Mouse (Mus musculus) hindbrain, embryonic 16.5 days (tissue): ENCODE measurements at regions not wholly inside any gene's neighbourhood (a gene's known extent, or its start where the extent isn't known, plus 50 kb on each side); places are given as distances from the start of the nearest gene placed in this dataset.

ENCODE experiments used
- ATAC-seq: fragments of 200-750 bp; cut with Nextera tagmentation; 2 replicates; pipeline ENCODE4 v1.8.0; 2017; ENCODE audit warnings: moderate TSS enrichment, moderate library complexity
- H3K27ac ChIP-seq: fragments of 300-500 bp; sonication (generic); 2 replicates; pipeline ENCODE4 v1.5.1; 2014; ENCODE audit warnings: low read depth, mild to moderate bottlenecking, control low read depth, low read length, moderate library complexity
- H3K27me3 ChIP-seq: fragments of 300-500 bp; sonication (generic); replicated peaks from 2 replicates; pipeline ENCODE4 v1.6.1; 2014; ENCODE audit warnings: low read length; ENCODE audit not compliant: control insufficient read depth, insufficient read depth
- H3K36me3 ChIP-seq: fragments of 300-500 bp; sonication (generic); 2 replicates; pipeline ENCODE4 v1.6.1; 2014; ENCODE audit warnings: mild to moderate bottlenecking, low read length, moderate library complexity, mixed read lengths; ENCODE audit not compliant: control insufficient read depth, insufficient read depth
- H3K4me1 ChIP-seq: fragments of 300-500 bp; sonication (generic); 2 replicates; pipeline ENCODE4 v1.6.1; 2014; ENCODE audit warnings: low read depth, low read length; ENCODE audit not compliant: control insufficient read depth, insufficient read depth
- H3K4me2 ChIP-seq: fragments of 300-500 bp; sonication (generic); 2 replicates; pipeline ENCODE4 v1.6.1; 2014; ENCODE audit warnings: mild to moderate bottlenecking, low read length, control low read depth, moderate library complexity
- H3K4me3 ChIP-seq: fragments of 300-500 bp; sonication (generic); 2 replicates; pipeline ENCODE4 v1.5.1; 2014; ENCODE audit warnings: mild to moderate bottlenecking, low read length, control low read depth, moderate library complexity
- H3K9ac ChIP-seq: fragments of 300-500 bp; sonication (generic); 2 replicates; pipeline ENCODE4 v1.6.1; 2014; ENCODE audit warnings: low read depth, mild to moderate bottlenecking, control low read depth, low read length, moderate library complexity
- H3K9me3 ChIP-seq: fragments of 300-500 bp; sonication (generic); 2 replicates; pipeline ENCODE4 v1.6.1; 2014; ENCODE audit warnings: mild to moderate bottlenecking, low read length, moderate library complexity; ENCODE audit not compliant: control insufficient read depth
- WGBS: fragments of 180-500 bp; shearing (Covaris S2); extraction: QIAGEN DNeasy Blood & Tissue Kit; methylation state at CpG from one replicate; pipeline ENCODE4 v1.1.7; 2014; 5-methylcytosine and 5-hydroxymethylcytosine counted together

DNA sequence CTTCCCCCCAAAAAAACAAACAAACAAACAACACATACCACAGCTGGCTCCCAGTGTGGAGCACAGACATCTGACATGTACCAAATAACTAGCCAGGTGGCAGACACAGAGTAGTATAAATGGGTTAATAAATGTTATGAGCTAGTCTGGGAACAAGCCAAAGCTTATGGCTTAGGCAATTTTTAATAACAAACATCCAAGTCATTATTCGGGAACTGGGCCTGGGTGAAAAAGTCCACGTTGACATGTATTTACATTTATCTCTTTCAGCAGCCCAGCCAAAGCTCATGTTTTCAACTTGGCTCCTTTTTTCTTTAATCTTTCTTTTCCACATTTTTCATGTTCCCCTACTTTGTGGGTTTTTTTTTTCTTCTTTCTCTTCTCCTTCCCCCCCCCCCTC, 543.4 kb downstream of the Brinp1 start:
- no peaks in the 10 kb centered on the region for H3K36me3 ChIP-seq
- H3K4me1 ChIP-seq, result no peaks in the 10 kb centered on the region
- no peaks in the 10 kb centered on the region for H3K27me3 ChIP-seq
- no peak for ATAC-seq
- H3K9ac ChIP-seq, result no peak overlapping the region
- H3K4me2 ChIP-seq, result no peak overlapping the region
- no peaks in the 10 kb centered on the region for H3K9me3 ChIP-seq
- WGBS, result 86% methylated on average over 2 of the region's 2 CpGs
- H3K27ac ChIP-seq, result no peak overlapping the region
- no peak overlapping the region for H3K4me3 ChIP-seq

DNA sequence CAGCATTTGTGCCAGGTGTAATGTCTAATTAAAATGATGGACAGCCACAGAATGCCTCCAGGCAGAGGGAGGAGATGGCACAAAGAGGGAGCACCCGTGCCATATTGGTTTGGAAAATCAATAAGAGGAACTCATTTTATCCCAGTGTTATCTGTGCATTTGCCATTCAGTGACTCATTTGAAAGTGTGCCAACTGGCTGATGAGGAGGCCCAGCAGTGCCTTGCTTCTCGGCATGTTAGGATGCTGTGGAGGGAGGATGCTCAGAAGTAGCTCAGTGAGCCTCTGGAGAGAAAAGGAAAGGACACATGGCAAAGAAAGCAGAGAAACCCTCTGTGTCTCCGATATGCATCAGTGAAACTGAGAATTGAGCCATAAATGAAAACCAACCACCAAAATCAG, 549.8 kb downstream of the Brinp1 start:
- Histone ChIP-seq H3K9ac (no peak overlapping the region), H3K4me2 (no peak overlapping the region), H3K36me3 (no peaks in the 10 kb centered on the region), H3K4me3 (no peak overlapping the region), H3K27me3 (no peaks in the 10 kb centered on the region), H3K9me3 (no peaks in the 10 kb centered on the region), H3K27ac (no peak overlapping the region), H3K4me1 (no peaks in the 10 kb centered on the region)
- ATAC-seq, result 0 out of 2 replicates have a peak, but pooled peaks have one; percentile 27
- 50% methylated on average over 3 of the region's 3 CpGs for WGBS

DNA sequence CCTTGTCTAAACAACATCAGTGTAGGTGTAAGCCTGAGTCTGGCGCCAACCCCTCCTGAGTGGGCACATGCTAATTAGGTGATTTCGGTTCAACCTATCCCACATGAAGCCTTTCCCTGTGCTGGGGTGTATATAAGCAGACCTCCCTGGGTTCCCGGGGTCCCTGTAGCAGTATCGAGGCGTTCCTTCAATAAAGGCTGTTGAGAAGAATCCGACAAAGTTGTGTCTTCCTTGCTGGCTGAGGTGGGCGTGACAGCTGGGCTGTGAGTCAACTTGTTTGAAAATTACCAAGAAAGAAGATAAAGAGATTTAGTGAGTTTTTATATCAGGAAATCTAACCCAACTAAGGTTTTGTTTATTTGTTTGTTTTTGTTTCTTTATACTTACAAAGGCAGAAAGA, 567.1 kb downstream of the Brinp1 start:
- no peak for ATAC-seq
- no peak overlapping the region for H3K4me3 ChIP-seq
- H3K27ac ChIP-seq, result no peak overlapping the region
- WGBS, result 94% methylated on average over 7 of the region's 7 CpGs
- no peaks in the 10 kb centered on the region for H3K36me3 ChIP-seq
- H3K9me3 ChIP-seq, result no peaks in the 10 kb centered on the region
- no peaks in the 10 kb centered on the region for H3K27me3 ChIP-seq
- no peak overlapping the region for H3K9ac ChIP-seq
- no peaks in the 10 kb centered on the region for H3K4me1 ChIP-seq
- no peak overlapping the region for H3K4me2 ChIP-seq

GRCm38 (mm10) chr4:68382007-68382406, 572.2 kb downstream of the Brinp1 start:
- Histone ChIP-seq H3K4me2 (no peak overlapping the region), H3K9me3 (no peaks in the 10 kb centered on the region), H3K27me3 (no peaks in the 10 kb centered on the region), H3K36me3 (no peaks in the 10 kb centered on the region), H3K4me3 (no peak overlapping the region), H3K27ac (no peak overlapping the region), H3K9ac (no peak overlapping the region), H3K4me1 (no peaks in the 10 kb centered on the region)
- no peak for ATAC-seq
- WGBS, result 70% methylated on average over 1 of the region's 1 CpGs

- H3K27me3 ChIP-seq, result no peaks in the 10 kb centered on the region
- no peaks in the 10 kb centered on the region for H3K9me3 ChIP-seq
- H3K27ac ChIP-seq, result no peak overlapping the region
- no peak overlapping the region for H3K9ac ChIP-seq
- WGBS, result 90% methylated on average over 2 of the region's 2 CpGs
- H3K4me1 ChIP-seq, result no peaks in the 10 kb centered on the region
- H3K36me3 ChIP-seq, result no peaks in the 10 kb centered on the region
- H3K4me3 ChIP-seq, result no peak overlapping the region
- no peak for ATAC-seq
- no peak overlapping the region for H3K4me2 ChIP-seq
Measured at GRCm38 (mm10) chr4:68367983-68368382, 586.2 kb downstream of the Brinp1 start.

DNA sequence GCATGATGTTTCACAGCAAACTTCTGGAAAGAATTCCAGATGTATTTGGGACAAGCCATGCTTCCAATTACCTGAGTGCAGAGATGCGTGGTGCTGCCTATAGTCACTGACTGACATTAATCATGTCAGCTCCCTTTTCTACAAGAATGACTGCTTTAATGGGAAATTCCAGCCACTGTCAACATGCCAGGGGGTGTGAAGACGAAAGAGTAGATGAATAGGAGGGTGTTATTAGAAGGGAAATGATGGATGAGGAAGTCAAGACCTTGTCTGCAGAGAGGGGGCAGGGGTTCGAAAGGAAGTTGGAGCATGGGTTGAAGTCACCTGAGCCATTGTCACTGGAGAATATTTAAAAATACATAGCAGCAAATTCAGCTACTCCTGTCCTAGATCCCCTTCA, 634.6 kb downstream of the Brinp1 start:
- no peaks in the 10 kb centered on the region for H3K9me3 ChIP-seq
- H3K9ac ChIP-seq, result no peak overlapping the region
- H3K27me3 ChIP-seq, result no peaks in the 10 kb centered on the region
- H3K36me3 ChIP-seq, result no peaks in the 10 kb centered on the region
- WGBS, result 37% methylated on average over 3 of the region's 3 CpGs
- no peak overlapping the region for H3K4me2 ChIP-seq
- no peaks in the 10 kb centered on the region for H3K4me1 ChIP-seq
- no peak overlapping the region for H3K27ac ChIP-seq
- no peak overlapping the region for H3K4me3 ChIP-seq
- ATAC-seq, result no peak

DNA sequence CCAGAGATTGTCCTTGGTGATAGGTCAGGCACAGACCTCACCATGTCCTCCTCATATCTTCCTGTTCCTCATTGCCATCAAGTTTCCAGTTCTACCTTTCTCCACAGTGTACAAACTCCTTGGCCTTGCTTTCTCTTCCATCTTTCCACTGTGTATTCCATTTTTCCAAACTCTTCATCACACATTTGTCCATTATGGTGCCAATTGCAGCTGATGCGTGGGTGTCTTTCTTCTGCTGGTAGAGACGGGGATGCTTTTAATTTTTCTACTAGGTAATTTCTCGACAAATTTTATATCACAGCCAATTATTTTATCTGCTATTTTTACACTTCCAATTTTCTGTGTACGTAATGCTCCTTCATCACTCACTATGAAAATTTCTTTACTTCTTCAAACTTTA, 641.4 kb downstream of the Brinp1 start:
- WGBS, result 92% methylated on average over 4 of the region's 4 CpGs
- no peak for ATAC-seq

GRCm38 (mm10) chr4:68284845-68285244, 669.4 kb downstream of the Brinp1 start:
- Histone ChIP-seq H3K4me2 (no peak overlapping the region), H3K27ac (no peak overlapping the region), H3K9me3 (no peaks in the 10 kb centered on the region), H3K4me3 (no peak overlapping the region), H3K36me3 (no peaks in the 10 kb centered on the region), H3K9ac (no peak overlapping the region), H3K27me3 (no peaks in the 10 kb centered on the region), H3K4me1 (no peaks in the 10 kb centered on the region)
- 59% methylated on average over 1 of the region's 1 CpGs for WGBS
- ATAC-seq, result no peak

More for the DNA sequence above, 641.4 kb downstream of the Brinp1 start:
- Histone ChIP-seq H3K9me3 (no peaks in the 10 kb centered on the region), H3K27ac (no peak overlapping the region), H3K9ac (no peak overlapping the region), H3K4me2 (no peak overlapping the region), H3K4me3 (no peak overlapping the region), H3K27me3 (no peaks in the 10 kb centered on the region), H3K4me1 (no peaks in the 10 kb centered on the region), H3K36me3 (no peaks in the 10 kb centered on the region)

DNA sequence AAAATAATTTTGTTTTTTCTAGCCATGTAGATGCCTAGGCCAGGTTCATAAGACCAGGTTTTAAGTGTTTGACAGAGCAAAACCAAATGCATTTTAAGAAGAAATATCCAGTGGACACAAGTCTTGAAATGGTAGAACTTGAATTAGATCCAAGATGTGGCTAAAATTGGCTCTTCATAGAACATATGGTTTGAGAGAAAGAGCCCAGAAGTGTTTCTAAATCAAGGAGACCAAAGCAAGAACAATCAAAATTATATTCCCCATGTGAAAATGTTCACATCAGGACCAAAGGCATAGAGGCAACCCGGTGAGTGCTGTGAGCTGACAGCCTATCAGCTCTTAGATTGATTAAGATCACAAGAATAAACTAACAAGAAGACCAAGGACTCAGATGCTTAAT, 673.3 kb downstream of the Brinp1 start:
- Histone ChIP-seq H3K4me3 (no peak overlapping the region), H3K27ac (no peak overlapping the region), H3K9me3 (no peaks in the 10 kb centered on the region), H3K36me3 (no peaks in the 10 kb centered on the region), H3K9ac (no peak overlapping the region), H3K4me2 (no peak overlapping the region), H3K27me3 (no peaks in the 10 kb centered on the region), H3K4me1 (no peaks in the 10 kb centered on the region)
- WGBS, result 55% methylated on average over 1 of the region's 1 CpGs
- no peak for ATAC-seq

DNA sequence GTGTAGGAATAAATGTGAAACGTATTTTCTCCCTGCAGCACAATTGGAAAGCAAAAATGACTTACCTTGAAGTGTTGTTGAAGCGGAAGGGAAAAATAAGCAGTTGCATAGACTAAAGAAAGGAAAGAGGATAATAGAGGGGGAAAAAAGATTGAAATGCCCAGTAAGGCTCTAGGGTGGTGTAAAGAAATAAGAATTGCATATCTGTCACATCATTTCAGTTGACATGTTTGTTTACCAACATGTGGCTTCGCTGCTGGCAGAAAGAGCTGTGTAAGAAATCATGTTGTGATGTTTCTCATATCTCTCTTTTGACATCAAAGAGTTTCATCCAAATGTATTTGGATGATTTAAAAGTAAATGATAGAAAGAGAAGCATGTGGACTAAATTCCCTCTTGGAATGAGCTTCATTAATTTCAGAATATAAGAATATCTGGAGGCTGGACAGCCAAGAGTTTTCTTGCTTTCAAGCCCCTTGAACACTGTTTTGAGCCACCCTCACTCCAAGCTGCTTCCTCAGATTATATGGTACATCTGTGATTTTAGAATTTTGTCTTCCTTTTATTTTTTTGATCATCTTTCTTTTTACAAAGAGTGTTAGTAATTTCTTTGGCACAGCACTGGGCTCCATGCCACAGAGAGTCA, 679.0 kb downstream of the Brinp1 start:
- Histone ChIP-seq H3K27ac (no peak overlapping the region), H3K36me3 (no peaks in the 10 kb centered on the region), H3K4me1 (no peaks in the 10 kb centered on the region), H3K27me3 (no peaks in the 10 kb centered on the region), H3K9me3 (no peaks in the 10 kb centered on the region), H3K9ac (no peak overlapping the region), H3K4me2 (no peak overlapping the region), H3K4me3 (no peak overlapping the region)
- no peak for ATAC-seq
- WGBS, result 85% methylated on average over 3 of the region's 3 CpGs
